Mouse (Mus musculus) ES-E14 (cell line): ENCODE data around the gene St3gal3. TPM values are rescaled to one million over a fixed set of nuclear protein-coding genes. Genes with fewer than 3 reads are reported as not detected.

Experiments
- DNase-seq: peaks from one replicate; pipeline ENCODE4 v3.0.0-alpha.2; 2013; ENCODE audit warnings: low read depth, low spot score
- H3K27ac ChIP-seq: 2 replicates; pipeline ENCODE4 v1.5.1; 2012; ENCODE audit warnings: low read depth, mild to moderate bottlenecking, low read length, moderate library complexity, mixed read lengths; ENCODE audit not compliant: poor library complexity, insufficient read depth, severe bottlenecking
- H3K36me3 ChIP-seq: 2 replicates; pipeline ENCODE4 v1.6.1; 2012; ENCODE audit warnings: mild to moderate bottlenecking, low read length, moderate library complexity, mixed read lengths; ENCODE audit not compliant: control insufficient read depth, poor library complexity, insufficient read depth, severe bottlenecking
- H3K4me1 ChIP-seq, 2 experiments: fragments of 150-350 bp in 1 of 2; sonication (generic) in 1 of 2; 2 replicates each; pipeline ENCODE4 v1.6.1; 2012; ENCODE audit warnings: low read length in 2 of 2, mild to moderate bottlenecking in 1 of 2, mixed read lengths in 1 of 2; ENCODE audit not compliant: control insufficient read depth in 2 of 2, insufficient read depth in 2 of 2, poor library complexity in 1 of 2
- H3K4me3 ChIP-seq, 2 experiments: fragments of 150-350 bp in 1 of 2; sonication (generic) in 1 of 2; 2 replicates each; pipeline ENCODE4 v1.5.1; 2012; ENCODE audit warnings: low read length in 2 of 2, low read depth in 1 of 2, mild to moderate bottlenecking in 1 of 2, mixed read lengths in 1 of 2; ENCODE audit not compliant: insufficient read depth in 1 of 2, poor library complexity in 1 of 2, severe bottlenecking in 1 of 2
- H3K9ac ChIP-seq: 2 replicates; pipeline ENCODE4 v1.6.1; 2012; ENCODE audit warnings: low read depth, mild to moderate bottlenecking, low read length, mixed read lengths; ENCODE audit not compliant: poor library complexity, insufficient read depth, severe bottlenecking
- H3K9me3 ChIP-seq: fragments of 150-350 bp; sonication (generic); 2 replicates; pipeline ENCODE4 v1.6.1; 2012; ENCODE audit warnings: low read depth, mild to moderate bottlenecking, low read length; ENCODE audit not compliant: control insufficient read depth, insufficient read depth
- CHD2 ChIP-seq: IDR thresholded peaks from 2 replicates; pipeline ENCODE4 v1.6.1; 2014; ENCODE audit warnings: mild to moderate bottlenecking, low read depth, low read length, inconsistent platforms
- HCFC1 ChIP-seq: IDR thresholded peaks from 2 replicates; pipeline ENCODE4 v1.6.1; 2012; ENCODE audit warnings: low read length, inconsistent platforms, borderline replicate concordance; ENCODE audit not compliant: insufficient read depth
- MAFK ChIP-seq: IDR thresholded peaks from 2 replicates; pipeline ENCODE4 v1.6.1; 2014; ENCODE audit warnings: mild to moderate bottlenecking, low read depth, low read length, inconsistent platforms; ENCODE audit not compliant: insufficient read depth
- ZC3H11A ChIP-seq: IDR thresholded peaks from 2 replicates; pipeline ENCODE4 v1.6.1; 2012; ENCODE audit warnings: low read depth, mild to moderate bottlenecking, inconsistent platforms, low read length, borderline replicate concordance
- ZNF384 ChIP-seq: IDR thresholded peaks from 2 replicates; pipeline ENCODE4 v1.6.1; 2012; ENCODE audit warnings: low read depth, low read length, inconsistent platforms
- in situ Hi-C, 2 experiments: fragments of 600-800 bp; cut with MboI; formaldehyde crosslinking; loops; one replicate each; pipeline ENCODE4 v1.15.1; 2025; ENCODE audit warnings: low sequenced_read_pairs in 2 of 2, inconsistent platforms in 1 of 2; ENCODE audit not compliant: unreplicated experiment in 2 of 2
- total RNA-seq: library from RNA; depleted of rRNA; stranded (reverse); fragments of 300-350 nt; gene quantifications from 2 replicates; pipeline ENCODE4 v1.2.3, GENCODE M21; 2012

Gene St3gal3
- total RNA-seq, 1 experiment = 10.9 TPM

- H3K4me3 ChIP-seq = no peak overlapping the region
- H3K4me1 ChIP-seq = peaks cover 10 to 35% of the 10 kb centered on the region in 2 experiments
- no peak for DNase-seq
- H3K27ac ChIP-seq = 0 out of 2 replicates have a peak overlapping the region, but pooled peaks have one; percentile 14
- no peak overlapping the region for H3K9ac ChIP-seq
- in situ Hi-C loops = no loop called here
- H3K36me3 ChIP-seq = no peaks in the 10 kb centered on the region
- H3K9me3 ChIP-seq = no peaks in the 10 kb centered on the region
- TF ChIP-seq ZC3H11A (no peak), HCFC1 (no peak), ZNF384 (no peak)
Measured at GRCm38 (mm10) chr4:118019640-118020039, 115.1 kb downstream of the St3gal3 start.

GRCm38 (mm10) chr4:118019218-118019617 is 115.5 kb downstream of the St3gal3 start:
- Histone ChIP-seq H3K9ac (no peak overlapping the region), H3K4me1 (peaks cover 10 to 39% of the 10 kb centered on the region in 2 experiments), H3K9me3 (no peaks in the 10 kb centered on the region), H3K4me3 (no peak overlapping the region), H3K27ac (peak overlapping the region; percentile 27; the same call in 1 of the 2 replicates), H3K36me3 (peaks cover 3% of the 10 kb centered on the region; the same call in 1 of the 2 replicates)
- TF ChIP-seq ZNF384 (no peak), ZC3H11A (no peak), MAFK (no peak), HCFC1 (no peak), CHD2 (no peak)
- in situ Hi-C loops = no loop called here
- peak; percentile 47 for DNase-seq

GRCm38 (mm10) chr4:118017021-118017805 is 117.5 kb downstream of the St3gal3 start:
- DNase-seq = no peak
- H3K36me3 ChIP-seq = peaks cover 4% of the 10 kb centered on the region; the same call in 1 of the 2 replicates
- H3K4me3 ChIP-seq = no peak overlapping the region
- H3K4me1 ChIP-seq = peaks cover 13 to 46% of the 10 kb centered on the region in 2 experiments
- no peak overlapping the region for H3K27ac ChIP-seq
- in situ Hi-C loops = no loop called here
- no peak overlapping the region; the same call in 1 of the 2 replicates for H3K9ac ChIP-seq
- TF ChIP-seq MAFK (no peak), CHD2 (no peak)
- no peaks in the 10 kb centered on the region for H3K9me3 ChIP-seq

- H3K9me3 ChIP-seq = no peaks in the 10 kb centered on the region
- H3K4me3 ChIP-seq = no peak overlapping the region
- no peak overlapping the region for H3K9ac ChIP-seq
- peaks cover 13 to 46% of the 10 kb centered on the region in 2 experiments for H3K4me1 ChIP-seq
- H3K36me3 ChIP-seq = peaks cover 4% of the 10 kb centered on the region; the same call in 1 of the 2 replicates
- in situ Hi-C loops = no loop called here
- H3K27ac ChIP-seq = no peak overlapping the region
- TF ChIP-seq ZC3H11A (no peak), ZNF384 (no peak), CHD2 (no peak), MAFK (no peak), HCFC1 (no peak)
- no peak for DNase-seq
Measured at GRCm38 (mm10) chr4:118016323-118016911, 118.3 kb downstream of the St3gal3 start.

GRCm38 (mm10) chr4:118015636-118016035 is 119.1 kb downstream of the St3gal3 start:
- in situ Hi-C loops = no loop called here
- no peak overlapping the region for H3K9ac ChIP-seq
- no peak overlapping the region for H3K27ac ChIP-seq
- TF ChIP-seq ZC3H11A = no peak
- TF ChIP-seq MAFK = no peak
- TF ChIP-seq ZNF384 = no peak
- no peak for TF ChIP-seq HCFC1
- no peaks in the 10 kb centered on the region for H3K9me3 ChIP-seq
- peaks cover 13 to 48% of the 10 kb centered on the region in 2 experiments for H3K4me1 ChIP-seq
- H3K36me3 ChIP-seq = peaks cover 4% of the 10 kb centered on the region; the same call in 1 of the 2 replicates
- H3K4me3 ChIP-seq = no peak overlapping the region
- no peak for DNase-seq
